Mouse (Mus musculus): ENCODE measurements around the gene Mlph.

Gene Mlph

GRCm38 (mm10) chr1:90914948-90915569 lies at the start of gene Mlph:
Mlph (plus strand) TSS chr1:90915085.
- no peak for DNase-seq (ENCODE audit: low read depth, low spot score)

GRCm38 (mm10) chr1:90866734-90867133 lies 48.2 kb upstream of the Mlph start:
- no peak for DNase-seq (ENCODE audit: low read depth, low spot score)

GRCm38 (mm10) chr1:90870581-90870980 lies 44.3 kb upstream of the Mlph start:
- DNase-seq (ENCODE audit: low read depth, low spot score), result no peak

- no peak for DNase-seq (ENCODE audit: low read depth, low spot score)
Measured at GRCm38 (mm10) chr1:90875371-90875770, 39.5 kb upstream of the Mlph start.

- no peak for DNase-seq (ENCODE audit: low read depth, low spot score)
Measured at GRCm38 (mm10) chr1:90875961-90876360, 38.9 kb upstream of the Mlph start.

GRCm38 (mm10) chr1:90876486-90877270 lies 38.2 kb upstream of the Mlph start:
- DNase-seq (ENCODE audit: low read depth, low spot score), result no peak

GRCm38 (mm10) chr1:90885771-90886460 lies 29.0 kb upstream of the Mlph start:
- no peak for DNase-seq (ENCODE audit: low read depth, low spot score)

- DNase-seq (ENCODE audit: low read depth, low spot score), result no peak
Measured at GRCm38 (mm10) chr1:90894521-90894920, 20.4 kb upstream of the Mlph start.

GRCm38 (mm10) chr1:90895004-90895403 lies 19.9 kb upstream of the Mlph start:
- DNase-seq (ENCODE audit: low read depth, low spot score), result no peak

GRCm38 (mm10) chr1:90896281-90896680 lies 18.6 kb upstream of the Mlph start:
- DNase-seq (ENCODE audit: low read depth, low spot score), result no peak

GRCm38 (mm10) chr1:90896741-90897361 lies 18.0 kb upstream of the Mlph start:
- no peak for DNase-seq (ENCODE audit: low read depth, low spot score)

- no peak for DNase-seq (ENCODE audit: low read depth, low spot score)
Measured at GRCm38 (mm10) chr1:90898012-90898411, 16.9 kb upstream of the Mlph start.

GRCm38 (mm10) chr1:90899816-90900215 lies 15.1 kb upstream of the Mlph start:
- DNase-seq (ENCODE audit: low read depth, low spot score), result no peak

- no peak for DNase-seq (ENCODE audit: low read depth, low spot score)
Measured at GRCm38 (mm10) chr1:90900406-90900805, 14.5 kb upstream of the Mlph start.

- DNase-seq (ENCODE audit: low read depth, low spot score), result no peak
Measured at GRCm38 (mm10) chr1:90901246-90901645, 13.6 kb upstream of the Mlph start.

GRCm38 (mm10) chr1:90901681-90902208 lies 13.1 kb upstream of the Mlph start:
- DNase-seq (ENCODE audit: low read depth, low spot score), result no peak

GRCm38 (mm10) chr1:90902751-90903150 lies 12.1 kb upstream of the Mlph start:
- no peak for DNase-seq (ENCODE audit: low read depth, low spot score)

- no peak for DNase-seq (ENCODE audit: low read depth, low spot score)
Measured at GRCm38 (mm10) chr1:90903211-90903945, 11.5 kb upstream of the Mlph start.

- no peak for DNase-seq (ENCODE audit: low read depth, low spot score)
Measured at GRCm38 (mm10) chr1:90903971-90904458, 10.9 kb upstream of the Mlph start.

GRCm38 (mm10) chr1:90904729-90905404 lies 10.0 kb upstream of the Mlph start:
- DNase-seq (ENCODE audit: low read depth, low spot score), result no peak
